Mouse (Mus musculus): Measurements from ENCODE around the gene Lad1. TPM values are rescaled to one million over a fixed set of nuclear protein-coding genes. Genes with fewer than 3 reads are reported as not detected.
A peak's percentile ranks its signal among the peaks of the same experiment; 100 is the strongest.

The Lad1 gene
- total RNA-seq, 1 experiment from 2014 or later: not detected

DNA sequence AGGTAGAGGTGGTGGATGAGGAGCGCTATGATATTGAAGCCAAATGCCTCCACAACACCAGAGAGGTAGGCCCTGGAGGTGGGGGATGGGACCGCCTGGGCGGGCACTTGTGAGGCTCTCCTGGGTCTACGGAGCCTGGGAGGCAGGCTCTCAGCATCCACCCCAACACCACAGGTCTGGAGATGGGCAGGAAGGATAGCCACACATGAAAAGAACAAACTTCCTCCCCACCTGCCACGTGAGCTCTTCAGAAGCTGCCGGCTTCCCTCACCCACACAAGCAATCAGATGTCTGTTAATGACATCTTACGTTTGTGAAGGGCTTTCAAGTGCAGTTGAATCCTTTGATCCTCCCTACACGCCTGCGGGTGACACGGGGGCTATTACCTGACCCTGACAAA lies 10.9 kb upstream of the Lad1 start:
- no peak for DNase-seq

DNA sequence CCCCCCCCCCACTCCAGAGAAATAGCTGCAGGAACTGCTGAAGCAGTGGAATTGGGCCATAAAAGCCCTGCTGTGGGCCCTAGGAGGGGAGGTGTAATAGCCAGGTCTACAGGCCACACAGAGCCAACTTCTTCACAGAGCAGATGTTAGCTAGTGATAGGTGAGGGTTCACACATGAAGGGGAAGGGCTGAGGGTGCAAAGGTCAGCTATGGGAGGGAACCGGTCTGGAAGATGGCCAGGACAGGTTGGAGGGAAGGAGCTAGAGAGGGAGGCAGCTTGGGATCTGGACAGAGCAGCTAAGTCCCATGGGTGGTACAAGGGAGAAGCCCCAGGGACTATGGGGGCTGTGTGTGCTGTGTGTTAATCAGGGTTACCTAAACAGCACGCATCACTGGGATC lies 8.2 kb upstream of the Lad1 start:
- DNase-seq: no peak

DNA sequence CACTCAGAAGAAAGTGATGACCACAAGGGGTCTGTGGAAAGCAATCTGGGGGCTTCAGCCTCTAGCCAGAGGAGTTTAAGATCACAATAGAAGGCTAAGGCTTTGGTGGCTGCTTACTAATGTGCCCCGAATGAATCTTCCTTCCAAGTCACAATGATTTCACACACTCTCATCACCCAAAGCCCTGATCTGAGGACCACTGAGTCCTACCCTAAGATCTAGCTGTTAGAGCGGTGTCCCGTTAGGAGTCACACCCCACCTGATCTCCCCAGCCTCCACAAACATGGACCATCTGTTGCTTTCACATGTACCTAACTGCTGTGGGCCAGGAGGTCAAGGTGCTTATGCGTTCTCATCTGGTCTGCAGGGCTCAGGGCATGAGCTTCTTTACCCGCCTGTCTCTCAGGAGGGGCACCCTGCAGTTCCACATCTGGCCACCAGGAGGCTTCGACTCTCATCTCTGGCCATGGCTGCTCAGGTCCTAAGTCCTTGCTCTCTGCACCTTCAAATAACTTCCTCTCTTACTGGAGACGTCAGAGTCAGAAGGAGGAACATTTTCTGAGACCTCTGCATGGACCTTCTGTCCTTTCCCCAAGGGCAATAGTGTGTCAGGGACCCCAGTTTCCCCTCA lies 7.3 kb upstream of the Lad1 start:
- peak; percentile 88 for DNase-seq

DNA sequence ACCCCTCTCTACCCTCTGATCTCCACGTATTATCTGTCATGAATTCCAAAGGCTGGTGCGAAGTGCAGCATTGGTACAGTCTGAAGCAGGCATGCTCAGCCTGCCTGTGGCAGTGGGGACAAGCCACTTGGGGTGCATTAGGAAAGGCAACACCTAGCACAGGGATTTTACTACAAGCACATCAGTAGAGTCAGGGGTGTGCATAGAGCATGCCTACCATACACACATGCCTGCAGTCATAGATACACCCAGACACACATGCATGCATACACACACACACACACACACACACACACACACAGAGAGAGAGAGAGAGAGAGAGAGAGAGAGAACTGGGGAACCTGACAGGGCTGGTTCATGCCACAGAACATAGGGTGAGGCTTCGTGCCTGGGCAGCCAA lies 6.2 kb upstream of the Lad1 start:
- no peak for DNase-seq

DNA sequence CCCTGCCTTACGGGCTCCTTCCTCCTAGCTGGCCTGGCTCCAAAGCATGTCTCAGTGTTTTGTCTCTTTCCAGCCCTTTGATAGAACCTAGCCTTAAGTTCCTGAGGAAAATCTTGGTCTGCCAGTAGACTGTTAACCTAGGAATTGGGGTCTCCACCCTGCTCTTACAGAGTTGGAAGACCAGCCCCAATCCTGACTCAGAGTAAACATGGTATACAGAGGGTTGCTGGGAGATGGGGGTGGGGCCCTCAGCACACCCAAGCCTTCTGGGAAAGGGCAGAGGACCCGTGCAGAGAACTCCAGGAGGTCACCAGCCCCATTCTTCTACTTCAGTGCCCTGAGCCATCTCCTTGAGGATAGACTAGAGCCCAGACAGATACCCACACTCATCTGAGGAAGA lies 5.8 kb upstream of the Lad1 start:
- DNase-seq: no peak

DNA sequence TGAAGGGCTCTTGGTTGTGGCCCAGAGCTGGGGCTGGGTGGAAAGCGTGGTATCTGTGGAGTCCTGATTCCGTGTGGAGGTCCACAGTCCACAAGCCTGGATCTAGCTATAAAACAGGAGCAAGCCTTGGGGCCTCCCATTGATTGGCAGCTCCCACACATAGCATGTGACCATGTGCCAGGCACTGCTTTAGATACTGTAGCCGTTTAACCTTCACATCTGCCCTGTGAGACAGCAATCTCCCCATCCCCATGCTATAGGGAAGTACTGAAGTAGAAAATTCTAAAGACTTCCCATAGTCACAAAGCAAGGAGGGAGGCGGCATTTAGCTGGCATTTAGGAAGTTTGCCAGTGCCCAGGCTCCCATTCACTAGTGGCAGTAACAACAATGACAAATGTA lies 5.3 kb upstream of the Lad1 start:
- no peak for DNase-seq

DNA sequence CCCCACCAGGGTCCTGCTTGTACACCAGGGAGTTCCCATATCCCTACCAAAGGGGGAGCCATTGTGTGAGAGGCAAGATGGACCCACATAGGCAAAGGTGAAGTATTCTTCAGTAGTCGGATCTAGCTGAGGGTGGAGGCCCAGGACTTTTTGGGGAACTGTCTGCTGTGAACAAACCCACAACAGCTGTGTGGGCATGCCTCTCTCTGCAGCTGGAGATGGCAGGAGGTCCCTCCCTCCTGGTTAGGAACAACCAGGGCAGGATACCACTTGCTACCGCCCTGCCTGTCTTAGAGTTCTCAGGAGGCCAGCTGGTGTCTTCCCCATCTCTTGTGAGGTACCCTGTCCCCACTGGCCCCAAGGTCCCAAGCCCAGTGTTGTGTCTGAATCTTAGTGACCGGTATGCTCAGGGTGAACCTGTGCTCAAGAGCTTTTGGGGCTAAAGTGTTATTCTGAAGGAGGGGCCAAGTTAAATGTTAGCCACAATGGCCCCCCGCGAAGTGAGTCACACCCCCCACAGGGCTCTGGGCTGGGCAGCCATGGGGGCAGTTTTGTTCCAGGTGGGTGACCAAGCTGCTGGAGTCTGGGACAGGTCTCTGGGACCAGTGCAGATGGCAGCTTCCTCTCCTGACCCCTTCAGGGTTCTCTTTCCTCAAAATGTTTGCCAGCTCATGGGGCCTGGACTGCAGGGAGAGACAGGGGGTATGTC lies 4.6 kb upstream of the Lad1 start:
- DNase-seq: no peak

DNA sequence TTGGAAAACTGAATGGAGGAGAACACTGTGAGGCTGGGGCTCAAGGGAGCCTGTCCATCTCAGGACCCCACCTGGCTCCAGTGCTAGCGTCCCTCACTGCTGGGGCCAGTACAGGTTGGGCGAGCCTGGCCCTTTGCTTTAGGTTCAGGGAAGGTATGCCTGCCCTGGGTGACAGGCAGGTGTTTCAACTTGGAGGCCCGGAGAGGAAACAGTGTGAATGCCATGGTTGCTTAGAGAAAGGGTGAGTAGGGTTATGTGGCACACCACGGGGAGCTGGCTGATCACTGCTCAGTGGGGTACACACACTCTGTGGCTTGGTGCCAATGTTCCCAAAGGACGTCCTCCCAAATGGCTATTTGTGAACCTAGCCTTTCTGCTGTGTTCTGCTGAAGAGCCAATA lies 3.9 kb upstream of the Lad1 start:
- no peak for DNase-seq

DNA sequence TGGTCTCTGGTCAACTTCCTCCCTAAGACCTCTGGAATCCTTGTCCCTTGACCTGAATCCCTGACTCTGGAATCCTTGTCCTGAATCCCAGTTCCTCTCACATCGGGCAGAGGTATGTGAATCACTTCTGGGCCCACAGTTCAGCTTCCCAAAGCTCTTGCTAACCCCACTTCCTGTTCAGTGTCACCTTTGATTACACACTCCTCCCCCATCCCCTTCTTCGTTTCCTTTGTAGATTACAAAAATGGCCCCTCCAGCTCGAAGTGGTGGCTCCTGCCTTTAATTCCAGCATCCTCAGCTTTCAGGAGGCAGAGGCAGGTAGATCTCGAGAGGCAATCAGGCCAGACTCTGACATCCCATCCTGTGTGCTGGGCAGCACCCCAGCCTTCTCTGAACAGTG lies 803 bp upstream of the Lad1 start:
- no peak for DNase-seq

DNA sequence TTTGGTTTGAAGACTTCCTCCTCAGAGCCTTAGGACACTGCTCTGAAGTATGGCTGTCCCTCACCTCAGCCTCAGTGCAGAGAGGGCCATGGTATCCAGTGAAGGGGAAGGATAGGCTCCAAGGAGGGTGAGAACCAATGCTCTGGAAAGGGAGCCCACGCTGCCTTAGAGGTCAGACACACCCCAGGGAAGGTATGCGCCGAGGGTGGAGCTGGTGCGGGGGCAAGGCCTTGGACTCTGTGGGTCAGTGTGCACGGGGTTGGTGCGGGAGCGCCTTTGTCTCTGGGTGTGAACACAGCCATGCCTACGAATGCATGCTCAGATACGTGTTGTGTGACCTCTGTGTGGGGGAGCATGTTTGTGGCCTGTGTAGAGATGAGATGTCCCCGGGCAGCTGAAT lies 1.7 kb downstream of the Lad1 start:
- no peak for DNase-seq

DNA sequence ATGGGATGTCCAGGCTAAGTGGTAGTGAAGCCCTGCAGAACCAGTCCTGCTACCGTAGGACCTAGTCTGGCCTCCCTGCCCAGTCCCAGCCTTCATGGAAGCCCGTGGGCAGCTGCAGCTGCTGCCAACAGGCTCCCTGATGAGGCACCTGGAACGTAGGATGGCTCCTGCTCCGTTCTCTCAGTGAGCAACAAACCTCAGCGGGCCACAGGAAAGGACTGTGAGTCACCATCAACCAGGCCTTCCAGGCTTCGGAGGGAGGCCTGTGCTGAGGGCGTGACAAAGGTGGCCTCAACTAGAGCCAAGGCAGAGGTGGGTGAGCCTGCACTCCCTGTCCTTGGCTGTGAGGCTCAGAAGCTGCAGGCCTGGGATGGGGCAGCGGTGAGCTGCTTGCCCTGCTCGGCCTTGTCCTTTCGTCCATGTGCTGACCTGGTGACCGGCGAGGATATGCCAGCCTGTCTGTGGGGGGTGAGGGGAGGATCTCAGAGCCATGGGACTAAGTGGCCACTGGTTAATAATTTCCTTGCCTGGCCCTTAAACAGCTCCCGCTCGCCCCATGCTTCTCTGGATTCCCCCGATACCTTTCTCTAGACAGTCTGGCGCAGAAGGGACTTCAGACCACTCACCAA lies 2.5 kb downstream of the Lad1 start:
- peak; percentile 53 for DNase-seq

DNA sequence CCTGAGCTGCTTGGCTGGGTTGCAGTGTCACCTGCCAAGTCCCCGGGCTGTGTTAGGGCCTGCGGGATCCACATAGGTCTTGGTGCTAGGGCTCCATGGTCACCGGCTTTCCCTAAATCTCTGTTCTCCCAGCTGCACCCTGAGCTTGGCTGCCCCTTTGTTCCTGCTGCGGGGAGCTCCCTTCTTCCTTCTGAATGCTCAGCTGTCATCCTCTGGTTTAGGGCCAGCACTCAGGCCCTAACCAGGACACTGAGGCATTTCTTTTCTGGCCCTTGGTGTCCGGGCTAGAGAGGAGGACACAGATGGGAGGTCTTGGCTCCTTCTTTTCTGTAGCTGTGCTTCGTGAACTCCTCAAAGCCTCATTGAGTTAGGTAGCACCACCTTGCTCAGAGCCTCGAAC lies 3.4 kb downstream of the Lad1 start:
- DNase-seq: no peak

DNA sequence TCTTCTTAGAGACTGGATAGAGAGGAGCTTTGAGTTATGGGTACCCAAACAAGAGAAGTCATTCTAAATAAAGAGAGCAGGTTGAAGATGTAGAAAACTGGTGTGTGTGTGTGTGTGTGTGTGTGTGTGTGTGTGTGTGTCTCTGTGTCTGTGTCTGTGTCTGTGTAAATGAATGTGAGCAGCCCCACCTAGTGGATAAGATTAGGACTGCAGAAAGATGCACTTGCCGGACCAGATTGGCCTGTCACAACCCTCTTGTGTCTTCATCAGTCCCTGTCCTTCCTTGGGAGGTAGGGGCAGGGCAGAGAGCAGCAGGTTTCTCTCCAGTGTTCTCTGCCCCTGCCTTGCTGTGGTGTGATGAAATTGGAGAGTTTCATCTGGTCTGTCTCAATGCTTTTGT lies 10.5 kb downstream of the Lad1 start:
- DNase-seq: peak; percentile 51

DNA sequence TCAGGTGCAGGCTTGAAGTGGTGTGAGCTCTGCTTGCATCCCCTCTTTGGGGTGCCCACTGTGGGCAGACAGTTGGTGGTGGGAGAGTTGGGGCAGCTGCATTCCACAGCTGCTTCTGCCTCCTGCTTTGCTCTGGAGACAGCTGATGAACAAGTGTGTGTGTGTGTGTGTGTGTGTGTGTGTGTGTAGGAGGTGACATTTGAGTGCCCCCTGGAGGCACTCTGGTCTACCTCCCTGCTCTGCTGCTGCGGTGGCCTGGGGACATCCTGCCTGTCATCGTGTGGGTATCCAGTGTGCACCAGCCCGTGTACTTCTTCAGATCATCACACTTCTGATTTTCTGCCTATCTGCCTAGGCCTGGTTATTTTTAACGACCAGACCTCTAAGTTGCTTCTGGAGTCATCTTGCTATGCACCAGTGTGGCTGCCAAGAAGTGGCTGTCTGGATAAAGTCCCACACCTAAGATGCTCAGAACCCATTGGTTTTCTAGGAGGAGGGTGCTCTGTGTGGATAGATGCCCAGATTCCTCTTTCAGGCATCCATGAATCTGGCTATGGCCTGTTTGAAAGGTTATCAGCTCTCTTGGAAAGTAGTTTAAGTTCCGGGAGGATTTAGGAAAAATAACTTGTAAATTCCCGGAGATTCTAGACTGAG lies 15.9 kb downstream of the Lad1 start:
- no peak for DNase-seq

DNA sequence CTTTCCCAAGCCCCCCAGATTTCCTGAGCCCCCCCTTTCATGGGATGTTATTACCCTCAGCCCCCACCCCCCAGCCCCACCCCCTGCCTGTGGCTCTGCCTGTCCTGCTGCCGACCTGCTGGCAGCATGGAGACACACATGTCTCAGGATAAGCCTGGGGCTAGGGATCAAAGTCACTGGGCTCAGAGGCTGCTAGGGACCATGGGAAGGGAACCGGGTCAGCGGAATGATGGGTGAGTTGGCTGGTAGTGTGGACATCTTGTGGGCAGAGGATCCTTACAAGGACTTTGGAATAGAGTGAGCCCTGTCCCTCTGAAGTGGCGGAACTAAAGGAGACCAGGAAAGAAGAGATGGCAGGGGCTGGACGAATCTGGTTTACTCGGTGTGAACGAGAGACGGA lies 16.6 kb downstream of the Lad1 start:
- DNase-seq: no peak

DNA sequence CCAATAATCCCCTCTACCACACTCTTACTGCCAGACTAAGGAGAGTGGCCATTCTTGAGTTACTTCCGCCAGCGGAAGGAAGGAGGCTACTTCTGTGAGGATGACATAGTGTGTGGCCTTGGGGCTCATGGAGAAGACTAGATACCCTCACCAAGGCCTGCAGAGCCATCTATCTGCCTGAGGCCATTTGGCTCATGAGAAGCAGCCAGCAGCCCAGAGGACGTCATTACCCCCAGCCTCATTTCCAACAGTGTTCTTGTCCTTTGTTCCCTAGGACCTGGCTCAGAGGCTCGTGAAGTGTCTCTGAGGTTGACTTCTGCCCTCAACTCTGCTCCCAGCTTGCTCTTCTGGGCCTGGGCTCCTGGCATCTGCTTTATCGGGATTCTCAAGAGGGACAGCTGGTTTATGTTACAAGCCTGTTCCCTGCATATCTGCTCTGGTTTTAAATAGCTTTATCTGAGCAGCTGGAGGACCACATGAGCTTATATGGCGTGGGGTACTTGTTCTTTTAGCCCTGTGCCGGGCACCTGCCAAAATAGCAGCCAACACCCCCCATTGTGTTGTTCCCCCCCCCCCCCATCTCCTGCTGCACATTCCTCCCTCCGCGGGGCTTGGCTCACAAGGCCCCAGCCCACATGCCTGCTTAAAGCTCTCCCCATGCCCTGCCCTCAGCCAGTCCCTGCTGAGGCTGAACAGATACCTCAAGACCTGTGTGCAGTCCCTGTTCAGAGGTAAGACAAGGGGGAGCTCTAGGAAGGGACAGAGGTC lies 17.5 kb downstream of the Lad1 start, which contains the start of gene Tnnt2:
Gene Tnnt2, plus strand, starts transcription at position 639 of the 768 bp plus-strand sequence.
- no peak for DNase-seq

DNA sequence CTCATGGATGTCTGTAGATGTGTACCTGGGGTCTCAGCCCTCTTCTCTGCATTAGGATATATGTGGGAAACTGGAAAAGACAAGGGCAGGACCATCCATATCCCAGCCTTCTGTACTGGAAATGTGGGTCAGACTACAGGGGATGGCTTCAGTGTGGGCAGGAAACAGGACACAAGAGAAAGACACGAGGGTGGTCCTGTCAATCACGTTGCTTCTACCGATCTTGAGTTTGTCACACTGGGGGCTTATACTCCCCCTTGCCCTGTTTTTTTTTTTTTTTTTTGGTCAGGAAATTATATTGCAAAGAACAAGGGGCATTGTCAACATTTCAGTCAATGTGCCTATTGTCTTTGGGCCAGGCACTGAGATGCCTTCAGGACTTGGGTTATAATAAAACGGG lies 20.2 kb downstream of the Lad1 start:
- DNase-seq: no peak

DNA sequence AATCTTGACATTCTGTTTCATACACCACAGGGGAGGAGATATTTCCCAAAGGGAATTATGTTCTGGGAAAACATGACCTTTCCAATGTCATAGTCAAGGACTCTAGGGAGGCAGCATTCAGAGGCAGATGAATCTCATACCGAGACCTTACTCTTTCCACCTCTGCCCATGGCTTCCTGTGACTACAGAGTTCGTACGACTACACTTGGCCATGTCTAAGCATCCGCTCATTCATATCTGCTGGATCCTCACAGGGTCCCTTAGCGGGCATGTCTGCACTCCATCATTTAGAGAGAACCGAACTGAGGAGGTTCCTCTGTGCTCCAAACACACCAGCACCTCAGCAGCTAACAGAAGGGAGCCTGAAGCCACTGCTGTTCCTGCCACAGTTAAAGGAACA lies 20.7 kb downstream of the Lad1 start:
- no peak for DNase-seq

DNA sequence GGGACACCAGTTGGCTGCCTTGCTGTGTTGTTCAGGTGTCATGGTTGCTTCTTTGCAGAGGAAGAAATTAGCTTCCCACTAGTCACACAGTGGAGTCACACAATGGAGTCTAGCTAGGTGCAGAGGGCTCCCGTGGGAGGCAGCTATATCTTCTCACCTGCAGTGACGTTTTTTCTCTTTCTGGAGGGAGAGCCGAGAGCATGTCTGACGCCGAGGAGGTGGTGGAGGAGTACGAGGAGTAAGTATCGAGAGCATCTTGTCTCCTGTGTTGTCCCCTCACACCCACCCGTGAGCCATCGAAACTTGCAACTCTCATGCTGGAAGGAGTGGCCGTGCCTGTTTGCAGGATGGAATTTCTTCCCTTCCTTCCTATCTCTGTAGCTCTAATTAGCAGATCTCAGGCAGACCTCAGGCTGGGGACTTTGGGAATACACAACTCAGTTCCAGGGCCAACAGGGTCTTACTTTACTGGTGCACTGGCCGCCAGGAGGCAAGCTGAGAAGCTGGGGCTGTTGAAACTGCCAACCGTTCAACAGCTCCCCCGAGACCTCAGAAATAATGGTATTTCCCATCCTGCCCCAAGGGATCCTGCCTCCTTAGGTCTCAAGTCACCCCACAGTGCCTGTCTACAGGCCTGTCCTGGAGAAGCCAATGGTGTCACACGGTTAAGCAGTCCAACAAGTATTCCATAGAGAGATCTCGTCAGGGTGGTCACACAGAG lies 22.4 kb downstream of the Lad1 start:
- DNase-seq: no peak

DNA sequence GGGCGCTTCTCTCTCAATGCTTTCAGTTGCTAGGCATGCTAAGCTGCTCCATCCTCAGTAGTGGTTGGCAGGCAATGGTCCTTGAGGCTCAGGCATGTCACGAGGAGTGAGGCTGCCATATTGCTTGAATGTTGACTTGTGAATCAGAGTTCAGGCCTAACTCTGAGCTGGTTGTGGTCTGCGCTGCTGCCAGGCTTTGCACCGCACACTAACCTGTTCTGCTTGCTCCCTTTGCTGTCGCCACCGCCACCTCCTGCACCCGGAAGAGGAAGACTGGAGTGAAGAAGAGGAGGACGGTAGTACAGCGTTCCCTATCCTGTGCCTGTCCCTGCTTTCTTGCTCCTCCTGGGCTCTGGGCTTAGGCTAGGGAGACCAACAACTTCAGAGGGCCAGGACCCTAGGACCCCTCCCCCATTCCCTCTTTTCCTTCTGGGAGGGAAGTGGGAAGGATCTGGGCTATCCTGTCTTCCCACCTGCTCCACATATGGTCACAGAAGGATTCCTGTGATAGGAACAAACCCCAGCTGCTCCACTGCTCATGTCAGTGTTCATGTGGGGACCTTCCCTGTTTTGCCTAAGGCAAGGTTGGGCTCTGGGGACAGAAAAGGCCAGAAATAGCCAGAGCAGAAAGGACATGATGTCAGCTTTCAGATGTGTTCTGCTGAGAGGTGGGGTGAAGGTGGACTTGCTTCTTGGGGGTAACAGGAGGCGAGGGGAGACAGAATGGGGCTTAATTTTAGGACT lies 25.3 kb downstream of the Lad1 start:
- DNase-seq: no peak

DNA sequence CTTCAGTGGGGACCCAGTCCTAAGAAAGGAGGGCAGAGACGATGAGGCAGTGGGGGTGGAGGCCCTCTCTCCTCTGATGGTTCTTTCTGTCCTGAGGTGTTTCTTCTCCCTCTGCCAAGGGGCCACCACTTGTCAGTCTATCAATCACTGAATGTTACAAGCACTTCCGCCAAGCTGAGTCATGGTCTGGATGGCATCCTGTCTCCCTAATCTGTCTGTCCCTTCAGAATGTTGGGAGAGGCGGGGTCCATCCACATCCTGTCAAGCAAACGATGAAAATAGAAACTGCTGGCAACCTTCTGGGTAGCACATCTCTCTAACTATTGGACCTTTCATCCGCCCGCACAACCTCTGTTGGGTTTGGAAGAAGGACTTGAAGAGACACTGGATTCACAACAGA lies 26.1 kb downstream of the Lad1 start:
- DNase-seq: no peak

All from adrenal gland, postnatal 14 days (tissue).